Mouse (Mus musculus) spleen, adult 2 months (tissue): ENCODE results near the gene Spi1. TPM values are rescaled to one million over a fixed set of nuclear protein-coding genes. Genes with fewer than 3 reads are reported as not detected.

Experiments
- DNase-seq, 2 experiments: peaks; one replicate each; pipeline versions ENCODE4 v3.0.0 to v3.0.0-alpha.2; 2012 to 2021; ENCODE audit warnings: low spot score in 2 of 2, low read depth in 1 of 2
- H3K27ac ChIP-seq: fragments of 200-500 bp; 2 replicates; pipeline ENCODE4 v1.5.1; 2012; ENCODE audit warnings: low read length, inconsistent platforms; ENCODE audit not compliant: insufficient read depth
- H3K27me3 ChIP-seq: fragments of 200-500 bp; 2 replicates; pipeline ENCODE4 v1.6.1; 2012; ENCODE audit warnings: mild to moderate bottlenecking, moderate library complexity, low read length, inconsistent platforms; ENCODE audit not compliant: control insufficient read depth, insufficient read depth
- H3K36me3 ChIP-seq: fragments of 200-500 bp; 2 replicates; pipeline ENCODE4 v1.6.1; 2012; ENCODE audit warnings: mild to moderate bottlenecking, low read length, inconsistent platforms; ENCODE audit not compliant: control insufficient read depth, insufficient read depth
- H3K4me1 ChIP-seq: fragments of 200-500 bp; 2 replicates; pipeline ENCODE4 v1.6.1; 2011; ENCODE audit warnings: inconsistent platforms; ENCODE audit not compliant: control insufficient read depth, insufficient read depth, insufficient read length
- H3K4me3 ChIP-seq: fragments of 200-500 bp; 2 replicates; pipeline ENCODE4 v1.5.1; 2011; ENCODE audit warnings: mild to moderate bottlenecking, inconsistent platforms; ENCODE audit not compliant: insufficient read depth, insufficient read length; ENCODE audit errors: extremely low read depth
- CTCF ChIP-seq: fragments of 200-500 bp; IDR thresholded peaks from 2 replicates; pipeline ENCODE4 v1.5.1; 2011; ENCODE audit warnings: mild to moderate bottlenecking, inconsistent platforms; ENCODE audit not compliant: insufficient read depth, insufficient read length, insufficient replicate concordance; ENCODE audit errors: extremely low read depth
- POLR2A ChIP-seq: fragments of 200-500 bp; IDR thresholded peaks from 2 replicates; pipeline ENCODE4 v1.6.1; 2011; ENCODE audit warnings: low read depth, low read length, inconsistent platforms
- WGBS: fragments of 180-500 bp; shearing (Covaris S2); methylation state at CpG from one replicate; pipeline ENCODE4 v1.1.7; 2018; 5-methylcytosine and 5-hydroxymethylcytosine counted together
- polyA plus RNA-seq: library from polyadenylated mRNA; depleted of rRNA; stranded (reverse); fragments of >200 nt; gene quantifications from 2 replicates; pipeline ENCODE4 v1.2.3, GENCODE M21; 2012

Spi1 gene
- polyA plus RNA-seq, 1 experiment, result 199 TPM

DNA sequence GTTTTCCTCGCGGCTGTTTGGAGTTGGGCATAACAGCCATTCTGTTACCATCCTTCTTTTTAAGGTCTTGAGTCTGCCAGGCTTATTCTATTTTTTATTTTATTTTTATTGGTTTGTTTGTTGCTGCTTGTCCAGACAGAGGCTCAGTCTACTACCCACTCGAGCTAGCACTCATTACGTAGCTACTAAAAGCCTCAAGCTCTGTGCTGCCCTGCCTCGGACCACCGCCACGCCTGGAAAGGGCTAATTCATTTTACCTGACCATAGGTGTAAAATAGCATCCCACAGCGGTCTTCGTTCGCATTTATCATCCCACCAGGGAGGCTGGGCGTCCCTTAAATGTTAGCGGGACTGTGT lies 4.3 kb upstream of the Spi1 start:
- peaks cover 29% of the 10 kb centered on the region for H3K4me1 ChIP-seq
- H3K27ac ChIP-seq, result peak overlapping the region; percentile 80
- no peaks in the 10 kb centered on the region for H3K36me3 ChIP-seq
- DNase-seq, result no peak
- 35% methylated on average over 12 of the region's 12 CpGs for WGBS
- H3K4me3 ChIP-seq, result peak overlapping the region; percentile 48
- H3K27me3 ChIP-seq, result no peaks in the 10 kb centered on the region
- TF ChIP-seq POLR2A (no peak), CTCF (no peak)

DNA sequence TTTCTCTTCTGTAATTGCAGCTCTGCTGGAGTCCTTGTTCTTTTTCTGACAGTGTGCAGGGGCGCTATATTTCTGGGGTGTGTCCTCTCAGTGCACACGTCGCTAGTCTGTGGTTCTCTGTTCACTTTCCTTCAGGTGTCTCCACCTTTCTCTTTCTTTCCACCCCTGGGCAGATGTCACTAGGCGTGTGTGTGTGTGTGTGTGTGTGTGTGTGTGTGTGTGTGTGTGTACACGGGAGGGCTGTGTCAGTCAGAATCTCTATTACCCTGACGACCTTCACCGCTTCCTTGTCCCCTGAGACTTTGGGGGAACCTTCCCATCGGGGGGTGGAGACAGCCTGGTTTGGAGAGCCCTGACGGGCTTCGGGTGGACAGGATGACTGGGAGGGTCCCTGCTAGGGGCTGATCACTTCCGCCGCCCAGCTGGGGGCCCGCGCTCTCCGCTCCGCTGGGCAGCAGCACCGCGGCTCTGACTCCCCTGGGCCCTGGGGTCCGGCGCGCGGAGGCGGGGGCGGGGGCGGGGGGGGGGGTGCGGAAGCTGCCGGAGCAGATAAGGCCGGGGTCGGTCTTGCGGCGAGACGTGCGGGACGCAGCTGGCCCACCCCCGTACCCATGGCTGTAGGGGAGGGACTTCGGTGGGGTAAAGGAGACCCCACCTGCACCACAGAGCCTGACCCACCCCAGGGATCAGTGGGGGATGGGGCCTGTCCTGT lies 3.7 kb upstream of the Spi1 start:
- Histone ChIP-seq H3K4me3 (peak overlapping the region; percentile 48), H3K27me3 (no peaks in the 10 kb centered on the region), H3K4me1 (peaks cover 35% of the 10 kb centered on the region), H3K27ac (peak overlapping the region; percentile 80), H3K36me3 (no peaks in the 10 kb centered on the region)
- peak in 1 of 2 experiments; percentile 63 for DNase-seq
- WGBS, result 4% methylated on average over 36 of the region's 36 CpGs
- TF ChIP-seq POLR2A, result no peak
- TF ChIP-seq CTCF, result no peak

DNA sequence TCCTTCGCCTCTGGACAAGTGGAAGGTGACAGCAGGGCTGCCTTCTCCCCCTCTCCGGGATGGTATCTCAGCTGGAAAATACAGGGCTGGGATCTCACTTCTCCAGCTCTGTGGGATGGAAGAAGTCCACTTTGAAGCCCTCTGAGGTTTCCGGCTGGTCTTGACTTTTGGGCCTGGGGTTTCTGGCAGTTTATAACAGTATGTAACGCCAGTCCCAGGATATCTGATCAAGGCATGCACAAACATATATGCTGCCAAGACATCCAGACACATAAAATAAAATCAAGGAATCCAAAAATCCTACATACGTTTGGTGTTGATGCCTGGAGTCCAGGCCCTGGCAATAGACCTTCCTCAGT lies 3.2 kb upstream of the Spi1 start:
- 42% methylated on average over 5 of the region's 5 CpGs for WGBS
- peak overlapping the region; percentile 79 for H3K27ac ChIP-seq
- H3K36me3 ChIP-seq, result no peaks in the 10 kb centered on the region
- H3K4me3 ChIP-seq, result peak overlapping the region; percentile 41; the same call in 1 of the 2 replicates
- no peak for DNase-seq
- H3K27me3 ChIP-seq, result no peaks in the 10 kb centered on the region
- H3K4me1 ChIP-seq, result peaks cover 40% of the 10 kb centered on the region
- TF ChIP-seq CTCF, result no peak
- no peak for TF ChIP-seq POLR2A

DNA sequence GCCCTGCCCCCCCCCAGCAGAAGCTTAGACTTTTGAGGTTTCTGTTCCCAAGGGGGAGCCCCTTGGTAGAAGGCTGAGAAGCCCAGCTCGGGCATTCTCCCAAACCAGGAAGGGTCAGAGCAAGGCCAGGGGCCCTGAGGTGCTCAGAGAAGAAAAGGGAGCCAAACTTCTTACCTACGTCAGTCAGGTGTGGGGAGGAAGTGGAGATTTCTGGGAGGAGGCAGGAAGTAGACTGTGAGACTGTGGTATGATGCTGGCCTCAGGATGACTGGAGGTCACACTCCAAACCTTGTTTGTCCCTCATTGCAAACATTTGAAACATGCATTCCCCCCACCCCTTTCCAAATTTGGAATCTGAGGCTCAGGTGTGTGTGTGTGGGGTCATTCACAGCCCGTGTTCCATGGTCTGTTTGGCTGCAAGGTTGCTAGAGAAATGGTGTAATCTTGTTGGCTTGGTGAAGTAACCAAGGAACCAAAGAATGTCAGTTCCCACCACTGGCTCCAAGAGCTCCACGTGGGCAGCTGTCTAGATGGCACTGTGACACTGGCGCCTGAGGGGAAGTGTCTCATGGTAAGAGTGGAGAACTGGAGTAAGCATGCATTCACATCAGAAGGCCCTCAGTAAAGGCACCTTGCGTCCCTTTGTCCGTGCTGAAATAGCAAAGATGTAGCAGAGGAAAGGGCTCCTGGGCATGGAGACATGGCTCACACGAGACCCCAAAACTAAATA lies 1.2 kb upstream of the Spi1 start:
- Histone ChIP-seq H3K4me1 (peaks cover 40% of the 10 kb centered on the region), H3K36me3 (no peaks in the 10 kb centered on the region), H3K4me3 (no peak overlapping the region), H3K27ac (peak overlapping the region; percentile 77), H3K27me3 (no peaks in the 10 kb centered on the region)
- WGBS, result 38% methylated on average over 8 of the region's 8 CpGs
- peak in 1 of 2 experiments; percentile 42 for DNase-seq
- TF ChIP-seq CTCF (no peak), POLR2A (no peak)

DNA sequence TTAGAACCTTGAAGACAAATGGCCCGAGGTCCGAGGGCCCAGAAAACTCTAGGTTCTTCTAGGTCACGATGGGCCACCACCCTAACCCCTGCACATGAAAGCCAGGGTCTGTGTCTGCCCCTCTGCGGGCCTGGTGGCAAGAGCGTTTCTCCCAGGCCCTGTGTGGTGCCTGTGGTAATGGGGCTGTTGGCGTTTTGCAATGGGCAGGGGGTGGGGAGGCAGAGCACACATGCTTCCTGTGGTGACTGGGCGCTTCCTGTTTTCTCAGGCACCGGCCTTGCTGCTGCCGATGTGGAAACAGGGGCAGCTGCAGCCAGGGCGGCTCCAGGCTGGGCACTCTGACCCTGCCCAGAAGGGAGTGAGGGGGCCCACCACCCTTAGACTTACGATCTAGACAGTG lies 654 bp downstream of the Spi1 start:
- no peak for TF ChIP-seq CTCF
- peak; percentile 55 for TF ChIP-seq POLR2A
- H3K36me3 ChIP-seq, result no peaks in the 10 kb centered on the region
- DNase-seq, result peak; percentile 66 to 85
- peak overlapping the region; percentile 96 for H3K27ac ChIP-seq
- 6% methylated on average over 11 of the region's 11 CpGs for WGBS
- peaks cover 46% of the 10 kb centered on the region for H3K4me1 ChIP-seq
- H3K27me3 ChIP-seq, result no peaks in the 10 kb centered on the region
- peak overlapping the region; percentile 32; the same call in 1 of the 2 replicates for H3K4me3 ChIP-seq

DNA sequence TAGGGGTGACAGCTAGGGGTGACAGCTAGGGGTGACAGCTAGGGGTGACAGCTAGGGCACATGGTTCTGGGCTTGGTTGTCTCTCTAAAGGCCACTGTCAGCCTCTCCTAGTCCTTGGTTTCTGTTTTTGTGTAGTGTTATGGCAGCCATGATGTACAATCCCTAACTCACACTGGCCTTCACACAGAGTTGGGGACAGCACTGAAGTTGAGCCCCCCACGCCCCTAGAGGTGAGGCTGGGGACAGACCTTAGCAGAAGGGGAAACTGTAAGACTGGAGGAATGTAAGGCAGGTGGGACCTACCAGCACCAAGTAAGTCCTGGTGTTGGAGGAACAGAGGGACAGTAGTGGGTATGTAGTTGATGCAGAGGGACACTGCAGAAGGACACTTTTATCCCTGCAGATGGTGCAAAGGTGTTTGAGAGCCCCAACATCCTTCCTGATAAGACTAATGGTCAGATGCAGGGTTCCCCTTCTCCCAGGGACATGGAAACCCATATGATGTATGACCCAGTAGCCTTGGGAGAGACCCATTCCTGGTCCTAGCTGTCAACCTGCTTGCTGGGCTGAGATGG lies 1.3 kb downstream of the Spi1 start:
- Histone ChIP-seq H3K27ac (peak overlapping the region; percentile 96), H3K27me3 (no peaks in the 10 kb centered on the region), H3K36me3 (no peaks in the 10 kb centered on the region), H3K4me3 (peak overlapping the region; percentile 32; the same call in 1 of the 2 replicates), H3K4me1 (peaks cover 51% of the 10 kb centered on the region)
- WGBS, result 50% methylated on average over 1 of the region's 1 CpGs
- TF ChIP-seq POLR2A (no peak), CTCF (no peak)
- no peak for DNase-seq
